Mouse (Mus musculus): ENCODE measurements around the gene Ccsap.

Gene Ccsap

DNA sequence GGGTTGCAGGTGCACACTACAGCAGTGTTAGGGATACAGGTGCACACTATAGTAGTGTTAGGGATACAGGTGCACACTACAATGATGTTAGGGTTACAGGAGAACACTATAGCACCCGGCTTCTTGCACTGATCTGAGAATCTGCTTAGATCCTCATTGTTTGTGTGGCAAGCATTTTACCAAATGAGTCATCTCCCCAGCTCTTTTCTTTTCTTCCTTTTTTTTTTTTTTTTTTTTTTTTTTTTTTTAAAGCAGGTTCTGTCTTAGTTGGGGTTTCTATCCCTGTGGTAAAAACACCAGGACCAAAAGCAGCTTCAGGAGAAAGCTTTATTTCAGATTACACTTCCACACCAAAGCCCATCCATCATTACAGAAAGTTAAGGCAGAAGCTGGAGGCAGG, 56.4 kb downstream of the Ccsap start:
- no peak for DNase-seq

DNA sequence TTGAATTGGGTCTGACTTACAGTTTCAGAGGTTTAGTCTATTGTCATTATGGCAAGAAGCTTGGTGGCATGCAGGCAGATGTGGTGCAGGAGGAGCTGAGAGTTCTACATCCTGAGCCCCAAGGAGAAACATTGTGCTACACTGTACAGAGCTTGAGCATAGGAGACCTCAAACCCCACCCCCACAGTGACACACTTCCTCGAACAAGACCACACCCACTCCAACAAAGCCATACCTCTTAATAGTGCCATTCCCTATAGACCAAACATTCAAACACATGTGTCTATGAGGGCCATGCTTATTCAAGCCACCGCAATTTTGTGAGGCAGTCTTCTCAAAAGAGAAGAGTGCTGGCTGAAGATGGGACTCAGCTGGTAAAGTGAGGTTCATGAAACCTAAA, 58.5 kb downstream of the Ccsap start:
- DNase-seq, result no peak

DNA sequence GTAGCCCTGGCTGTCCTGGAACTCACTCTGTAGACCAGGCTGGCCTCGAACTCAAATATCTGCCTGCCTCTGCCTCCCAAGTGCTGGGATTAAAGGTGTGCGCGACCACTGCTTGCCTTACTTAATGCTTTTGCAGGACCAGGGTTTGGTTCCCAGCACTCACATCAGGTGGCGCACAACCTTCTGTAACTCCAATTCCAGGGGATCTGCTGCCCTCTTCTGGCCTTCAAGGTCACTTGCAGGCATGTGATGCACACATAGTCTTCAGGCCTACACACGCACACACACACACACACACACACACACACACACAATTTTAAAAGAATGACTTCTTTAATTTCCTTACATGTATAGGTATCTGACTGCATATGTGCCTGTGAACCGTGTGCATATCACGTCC, 59.1 kb downstream of the Ccsap start:
- no peak for DNase-seq

DNA sequence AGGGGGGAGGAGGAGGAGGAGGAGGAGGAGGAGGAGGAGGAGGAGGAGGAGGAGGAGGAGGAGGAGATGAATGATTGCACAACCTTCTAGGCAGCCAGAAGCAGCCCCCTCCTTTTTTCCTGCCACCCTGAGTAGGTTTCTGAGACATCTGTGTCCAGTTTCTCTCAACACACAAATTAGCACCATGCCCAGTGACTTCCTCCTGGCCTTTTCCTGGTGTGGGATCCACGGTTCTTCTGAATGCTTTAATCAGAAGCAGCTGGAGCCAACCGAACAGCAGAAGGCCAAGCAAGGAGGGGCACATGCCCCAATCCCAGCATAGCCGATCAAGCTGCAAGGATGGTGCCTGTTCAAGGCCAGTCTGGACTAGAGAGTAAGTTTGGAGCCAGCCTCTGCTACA, 60.1 kb downstream of the Ccsap start:
- no peak for DNase-seq

DNA sequence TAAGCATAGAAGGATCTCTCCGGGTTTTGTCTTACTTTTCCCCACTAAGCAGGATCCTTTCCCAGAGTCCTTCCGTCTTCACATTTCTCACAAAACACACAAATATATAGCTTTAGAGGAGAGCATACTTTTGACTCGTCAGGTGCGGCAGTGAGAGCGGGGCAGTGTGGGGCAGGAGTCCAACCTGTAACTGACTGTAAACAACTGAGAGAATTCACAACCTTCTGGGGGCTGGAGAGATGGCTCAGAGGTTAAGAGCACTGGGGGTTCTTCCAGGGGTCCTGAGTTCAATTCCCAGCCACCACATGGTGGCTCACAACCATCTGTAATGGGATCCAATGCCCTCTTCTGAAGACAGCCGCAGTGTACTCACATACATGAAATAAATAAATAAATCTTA, 60.6 kb downstream of the Ccsap start:
- no peak for DNase-seq

DNA sequence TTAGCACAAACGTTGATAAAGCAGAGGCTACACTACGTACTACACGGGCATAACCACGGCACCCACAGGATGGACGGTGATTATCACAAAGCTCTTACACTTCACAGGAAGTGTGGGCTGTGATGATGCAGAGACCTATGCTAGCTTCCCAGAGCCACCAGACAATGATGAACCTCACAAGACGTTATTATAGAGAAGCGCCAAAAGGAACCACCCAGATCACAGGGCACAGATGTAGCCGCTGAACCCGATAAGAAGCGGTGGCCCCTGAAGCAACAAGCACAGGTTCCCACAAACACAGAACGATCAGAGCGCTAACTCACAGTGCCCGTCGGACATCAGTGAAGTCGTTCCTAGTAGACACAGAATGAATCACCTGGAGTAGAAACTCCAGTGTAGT, 62.1 kb downstream of the Ccsap start:
- no peak for DNase-seq

DNA sequence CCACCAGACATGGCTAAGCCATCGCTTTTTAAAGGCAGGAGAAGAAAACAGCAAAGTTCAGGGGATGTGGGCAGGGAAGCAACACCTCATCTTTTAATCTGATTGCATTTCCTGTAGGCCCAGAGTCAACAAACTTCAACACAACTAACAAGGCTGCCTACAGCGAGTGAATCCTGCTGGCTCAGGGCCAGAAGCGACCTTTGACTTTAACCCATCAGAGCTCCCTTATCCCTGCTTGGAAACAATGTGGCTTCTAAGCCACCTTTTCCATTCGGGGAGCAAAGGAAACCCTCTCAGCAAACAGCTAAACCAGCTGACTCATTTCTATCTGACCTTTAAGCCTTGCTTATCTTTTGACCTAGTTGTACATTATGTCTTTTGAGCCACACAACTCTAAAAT, 63.3 kb downstream of the Ccsap start:
- DNase-seq, result peak; percentile 69 to 75

DNA sequence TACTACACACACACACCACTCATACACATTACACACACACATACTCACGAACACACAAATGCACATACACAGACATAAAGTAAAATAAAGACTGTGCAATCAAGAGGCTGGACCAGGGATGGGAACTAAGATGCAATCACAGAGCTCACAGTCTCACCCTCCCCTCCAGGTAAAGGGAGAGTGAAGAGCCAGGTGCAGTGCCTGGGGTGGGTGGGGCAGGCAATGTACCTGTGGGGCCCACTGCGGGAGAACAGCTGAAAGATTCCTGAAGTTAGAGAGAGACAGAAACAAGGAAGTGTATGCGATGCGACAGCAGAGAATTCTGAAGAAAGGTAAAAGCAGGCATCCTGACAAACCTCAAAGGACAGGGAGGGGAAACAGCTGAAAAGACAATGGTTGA, 65.2 kb downstream of the Ccsap start:
- no peak for DNase-seq

DNA sequence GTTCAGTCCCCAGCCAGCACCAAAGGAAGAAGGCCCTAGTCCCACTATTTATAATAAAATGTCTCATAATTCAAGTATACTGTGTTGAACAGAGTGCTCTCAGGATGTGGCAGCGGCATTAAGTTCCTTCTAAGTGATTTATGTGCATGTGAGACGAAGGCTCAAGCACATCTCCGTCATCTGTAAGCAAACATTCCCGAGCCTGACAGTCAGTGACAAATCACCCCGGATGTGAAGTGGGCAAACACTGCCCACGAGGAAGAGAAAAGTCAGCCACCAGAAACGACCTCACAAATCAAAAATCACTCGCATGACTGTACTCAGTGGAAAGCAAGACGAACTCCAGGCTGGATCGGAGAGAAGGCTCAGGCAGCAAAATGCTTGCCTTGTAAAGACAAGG, 66.1 kb downstream of the Ccsap start:
- no peak for DNase-seq

DNA sequence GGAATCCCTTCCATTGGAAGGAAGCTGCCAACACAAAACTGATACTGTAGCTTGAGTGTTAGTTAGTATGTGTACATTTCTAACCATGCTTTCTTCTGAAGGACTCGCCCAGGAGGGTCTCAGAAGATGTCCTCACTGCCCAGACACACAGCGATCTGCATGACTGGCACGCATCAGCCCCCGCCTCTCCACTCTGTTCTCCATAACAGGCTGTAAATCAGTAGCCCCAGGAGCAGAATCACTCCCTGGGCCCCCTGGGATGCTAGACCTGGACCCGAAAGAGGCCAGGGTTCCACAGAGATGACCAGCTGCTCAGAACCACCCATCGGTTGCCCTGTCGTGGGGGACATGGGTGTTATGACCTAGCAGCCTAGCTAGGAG, 68.2 kb downstream of the Ccsap start:
- no peak for DNase-seq

DNA sequence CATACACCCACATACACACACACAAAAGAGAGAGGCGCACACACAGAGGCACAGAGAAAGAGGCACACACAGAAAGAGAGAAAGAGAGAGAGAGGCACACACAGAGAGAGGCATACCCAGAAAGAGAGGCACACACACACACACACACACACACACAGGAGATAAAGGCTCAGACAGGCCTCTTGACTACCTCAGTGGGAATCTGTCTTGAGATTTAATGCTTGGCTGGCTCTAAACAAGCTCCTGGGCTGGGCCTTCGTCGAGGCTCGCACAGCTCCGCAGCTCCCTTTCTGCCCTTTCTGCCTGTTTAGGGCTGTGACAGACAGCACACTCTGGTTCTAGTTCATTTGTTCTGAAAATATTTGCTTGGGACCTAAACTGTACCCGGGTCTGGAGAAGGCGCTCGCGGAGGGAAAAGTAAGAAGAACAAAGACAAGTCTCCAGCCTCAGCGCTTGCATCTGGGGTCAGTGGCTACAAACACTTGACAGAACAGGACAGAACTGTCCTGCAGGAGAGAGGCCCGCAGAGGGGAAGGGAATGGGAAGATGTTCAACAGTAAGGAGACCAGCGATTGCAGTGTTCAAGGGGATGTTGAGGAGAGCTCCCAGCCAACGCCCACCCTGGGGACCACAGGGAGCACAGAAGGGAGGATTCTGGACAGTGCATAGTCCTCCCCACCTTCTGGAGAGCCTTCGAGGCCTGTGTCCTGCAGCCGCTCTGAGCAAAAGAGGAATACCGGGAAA, 68.7 kb downstream of the Ccsap start:
- DNase-seq, result no peak
